Mouse (Mus musculus): ENCODE measurements at regions not wholly inside any gene's neighbourhood (a gene's known extent, or its start where the extent isn't known, plus 50 kb on each side); places are given as distances from the start of the nearest gene placed in this dataset.

- peak; percentile 14 for DNase-seq
Measured at GRCm38 (mm10) chr1:99369776-99370175, 402.8 kb upstream of the Cntnap5b start.

- peak; percentile 4 for DNase-seq
Measured at GRCm38 (mm10) chr1:99370346-99370940, 402.1 kb upstream of the Cntnap5b start.

- no peak for DNase-seq
Measured at GRCm38 (mm10) chr1:99395813-99396212, 376.8 kb upstream of the Cntnap5b start.
